Comparison of ENCODE assay signal across 8 mouse cellular contexts in the genomic region with DNA sequence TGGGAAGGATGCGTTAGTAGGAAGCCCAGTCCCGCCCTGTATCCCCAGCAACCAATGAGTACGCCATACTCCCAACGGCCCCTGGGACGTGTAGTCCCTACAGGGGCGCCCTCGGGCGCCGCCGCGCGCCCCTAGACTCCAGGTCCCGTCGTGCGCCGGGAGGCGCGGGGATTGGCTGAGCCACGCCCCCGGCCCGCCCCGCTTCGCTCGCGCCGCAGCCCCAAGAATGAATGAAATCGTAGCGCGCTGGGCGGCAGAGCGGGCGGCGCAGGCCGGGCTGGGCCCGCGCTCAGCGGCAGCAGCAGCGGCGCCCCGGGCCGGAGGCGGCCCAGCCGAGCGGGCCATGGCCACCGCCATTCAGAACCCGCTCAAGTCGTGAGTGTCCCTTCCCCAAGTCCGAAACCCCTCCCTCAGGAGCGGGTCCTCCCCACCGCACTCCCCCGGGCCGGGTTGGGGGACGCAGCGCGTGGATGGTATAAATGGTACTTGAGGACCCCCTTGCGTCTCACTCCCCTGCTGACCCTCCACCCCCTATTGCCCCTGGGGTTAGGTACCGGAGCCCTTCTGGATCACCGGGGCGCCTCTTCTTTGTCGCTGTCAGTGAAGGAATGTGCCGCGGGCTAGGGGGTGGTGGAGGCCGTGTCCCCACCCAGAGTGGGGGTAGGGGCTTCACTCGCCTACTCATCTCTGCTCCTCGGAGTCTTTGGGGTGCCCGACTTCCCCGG. TPM values are rescaled to one million over a fixed set of nuclear protein-coding genes. Genes with fewer than 3 reads are reported as not detected.
DNase-seq lines count a peak whose midpoint lies in the region; ATAC-seq lines count a peak whose summit lies in the region.

A gene (plus strand): TSS at position 214 of the 725 bp plus-strand sequence.

- H3K36me3 ChIP-seq in limb, embryonic 10.5 days: no peaks in the 10 kb centered on the region
- no peaks in the 10 kb centered on the region for H3K36me3 ChIP-seq in midbrain, embryonic 11.5 days (ENCODE audit: control insufficient read depth, insufficient read depth, low read length)

- H3K4me1 ChIP-seq in limb, embryonic 10.5 days: peaks cover 50% of the 10 kb centered on the region
- peaks cover 40% of the 10 kb centered on the region for H3K4me1 ChIP-seq in midbrain, embryonic 11.5 days (ENCODE audit: control insufficient read depth, insufficient read depth, low read length)

- peak within 1 kb of the TSS; percentile 75 for H3K9ac ChIP-seq in midbrain, embryonic 11.5 days (ENCODE audit: low read length)

- H3K27me3 ChIP-seq in limb, embryonic 10.5 days (ENCODE audit: low read depth, poor library complexity, severe bottlenecking): peaks cover 20% of the 10 kb centered on the region
- no peaks in the 10 kb centered on the region for H3K27me3 ChIP-seq in midbrain, embryonic 11.5 days (ENCODE audit: control insufficient read depth, insufficient read depth, low read length)

- H3K4me3 ChIP-seq in limb, embryonic 10.5 days: peak within 1 kb of the TSS; percentile 76
- H3K4me3 ChIP-seq in midbrain, embryonic 11.5 days (ENCODE audit: low read depth, low read length): peak within 1 kb of the TSS; percentile 61

- peak; percentile 73 for ATAC-seq in granulocyte monocyte progenitor cell, adult 5-6 weeks (replicated peaks; ENCODE audit: poor library complexity, severe bottlenecking)
- peak; percentile 81 for ATAC-seq in midbrain, embryonic 11.5 days (ENCODE audit: low FRiP score)

- peak; percentile 93 for DNase-seq in A20 (ENCODE audit: low read depth, low spot score)
- peak; percentile 86 for DNase-seq in adrenal gland, adult 2 months
- DNase-seq in embryo, embryonic 9.5 days (ENCODE audit: extremely low spot score): peak; percentile 82
- DNase-seq in kidney, adult 11 months: peak; percentile 53
- peak; percentile 88 for DNase-seq in limb, embryonic 10.5 days (ENCODE audit: low spot score)
- peak; percentile 98 for DNase-seq in midbrain, embryonic 11.5 days (ENCODE audit: low spot score, missing footprints)
- peak; percentile 33 to 39 for DNase-seq in spleen, postnatal 36 days (ENCODE audit: low spot score in 2 of 2)

- WGBS in limb, embryonic 10.5 days: under 1% methylated on average over 67 of the region's 67 CpGs
- under 1% methylated on average over 67 of the region's 67 CpGs for WGBS in midbrain, embryonic 11.5 days

- peak within 1 kb of the TSS; percentile 85 for H3K27ac ChIP-seq in limb, embryonic 10.5 days
- peak within 1 kb of the TSS; percentile 72 for H3K27ac ChIP-seq in midbrain, embryonic 11.5 days (ENCODE audit: low read depth, low read length)

- peak within 1 kb of the TSS; percentile 73 for H3K4me2 ChIP-seq in midbrain, embryonic 11.5 days

- H3K9me3 ChIP-seq in limb, embryonic 10.5 days (replicated peaks): no peaks in the 10 kb centered on the region
- H3K9me3 ChIP-seq in midbrain, embryonic 11.5 days (ENCODE audit: control insufficient read depth, low read length): no peaks in the 10 kb centered on the region

RNA-seq across cellular contexts. Expression of the gene that starts here (rescaled TPM):
- total RNA-seq in adrenal gland, adult 2 months (2021): 1 to 10 TPM; 1.5 to 3.3 TPM
- polyA plus RNA-seq in adrenal gland, adult 2 months (2012; rRNA removed): 2.9 and 3.1 TPM in 2 replicates
- not detected in 2 replicates for total RNA-seq in granulocyte monocyte progenitor cell, adult 5-6 weeks (2014; fragmentation: Nextera tagmentation)
- 0.22 TPM in 1 of 2 replicates, not detected in the other for total RNA-seq in granulocyte monocyte progenitor cell, adult 5-6 weeks (2017)
- 24.0 and 32.9 TPM in 2 replicates for polyA plus RNA-seq in limb, embryonic 10.5 days (2016; fragmentation: Nextera tagmentation; extraction: Ambion mirVana)
- polyA plus RNA-seq in midbrain, embryonic 11.5 days (2014; fragmentation: Nextera tagmentation; extraction: Ambion mirVana): 59.9 and 62.9 TPM in 2 replicates

Comparison
In these comparisons a context has a peak if more than half of its experiments do, and no peak if none do; other contexts are left out.
1. Peak in every context shown above with its lines: DNase-seq, ATAC-seq, H3K4me3 ChIP-seq and H3K27ac ChIP-seq.
2. Peak in ATAC-seq in granulocyte monocyte progenitor cell, adult 5-6 weeks; RNA of the gene not detected or under 1 TPM.
3. DNase-seq: peak in every context shown above with its lines; median percentile 98 in midbrain, embryonic 11.5 days; 93 in A20; 88 in limb, embryonic 10.5 days; 86 in adrenal gland, adult 2 months; 82 in embryo, embryonic 9.5 days; 53 in kidney, adult 11 months; 36 in spleen, postnatal 36 days.